Mouse (Mus musculus) ES-Bruce4 (cell line): ENCODE measurements at regions not wholly inside any gene's neighbourhood (a gene's known extent, or its start where the extent isn't known, plus 50 kb on each side); places are given as distances from the start of the nearest gene placed in this dataset.

Experiments used
- CTCF ChIP-seq: IDR thresholded peaks from one replicate; pipeline ENCODE4 v1.8.1; 2011; ENCODE audit warnings: low read depth, low read length
- EP300 ChIP-seq: IDR thresholded peaks from 2 replicates; pipeline ENCODE4 v1.6.1; 2011; ENCODE audit warnings: low read depth, low read length; ENCODE audit not compliant: insufficient read depth
- POLR2A ChIP-seq: IDR thresholded peaks from one replicate; pipeline ENCODE4 v1.8.1; 2011; ENCODE audit warnings: low read length; ENCODE audit not compliant: insufficient read depth

- no peak for TF ChIP-seq POLR2A
- TF ChIP-seq CTCF, result no peak
- TF ChIP-seq EP300, result no peak
Observed at GRCm38 (mm10) chr8:127680205-127680604, 616.5 kb downstream of the Pard3 start.
